Mouse (Mus musculus): ENCODE data around the gene Olfr371.

The Olfr371 gene

GRCm38 (mm10) chr8:85225688-85226087 is at the start of gene Olfr371:
TSS of gene Olfr371 (plus strand) at chr8:85225988.
- DNase-seq (ENCODE audit: low read depth): no peak

- no peak for DNase-seq (ENCODE audit: low read depth)
Measured at GRCm38 (mm10) chr8:85192346-85192745, 33.4 kb upstream of the Olfr371 start.

GRCm38 (mm10) chr8:85220220-85220619 is 5.6 kb upstream of the Olfr371 start:
- DNase-seq (ENCODE audit: low read depth): no peak

- no peak for DNase-seq (ENCODE audit: low read depth)
Measured at GRCm38 (mm10) chr8:85220992-85221391, 4.8 kb upstream of the Olfr371 start.

GRCm38 (mm10) chr8:85227297-85227696 is 1.5 kb downstream of the Olfr371 start:
- no peak for DNase-seq (ENCODE audit: low read depth)
